Mouse (Mus musculus) midbrain, embryonic 10.5 days (tissue): ENCODE data around the gene Haus3. TPM values are rescaled to one million over a fixed set of nuclear protein-coding genes. Genes with fewer than 3 reads are reported as not detected.

Experiments used
- DNase-seq: peaks from one replicate; pipeline ENCODE4 v3.0.0-alpha.2; 2017; ENCODE audit warnings: low spot score
- H3K27ac ChIP-seq: fragments of 300-500 bp; sonication (generic); replicated peaks from 2 replicates; pipeline ENCODE4 v1.5.1; 2016; ENCODE audit warnings: mild to moderate bottlenecking
- H3K27me3 ChIP-seq: fragments of 300-500 bp; sonication (generic); 2 replicates; pipeline ENCODE4 v1.6.1; 2016; ENCODE audit warnings: low read depth, mild to moderate bottlenecking; ENCODE audit not compliant: poor library complexity, severe bottlenecking
- H3K36me3 ChIP-seq: fragments of 300-500 bp; sonication (generic); 2 replicates; pipeline ENCODE4 v1.6.1; 2016; ENCODE audit warnings: mild to moderate bottlenecking, moderate library complexity
- H3K4me1 ChIP-seq: fragments of 300-500 bp; sonication (generic); 2 replicates; pipeline ENCODE4 v1.6.1; 2016
- H3K4me3 ChIP-seq: fragments of 300-500 bp; sonication (generic); 2 replicates; pipeline ENCODE4 v1.5.1; 2016; ENCODE audit warnings: mild to moderate bottlenecking, moderate library complexity
- H3K9me3 ChIP-seq: fragments of 300-500 bp; sonication (generic); replicated peaks from 2 replicates; pipeline ENCODE4 v1.6.1; 2016; ENCODE audit warnings: mild to moderate bottlenecking
- WGBS: fragments of 180-500 bp; shearing (Covaris S2); methylation state at CpG from one replicate; pipeline ENCODE4 v1.1.7; 2016; 5-methylcytosine and 5-hydroxymethylcytosine counted together
- polyA plus RNA-seq: library from polyadenylated mRNA; unstranded; fragments of >200 nt; fragmentation: Nextera tagmentation; extraction: Ambion mirVana; gene quantifications from 2 replicates; pipeline ENCODE4 v1.2.1, GENCODE M21; 2016

Gene Haus3
- polyA plus RNA-seq, result 46.5 and 52.2 TPM in 2 replicates

GRCm38 (mm10) chr5:34168950-34169891 is at the start of gene Haus3, which contains the start of gene Poln:
TSS of gene Haus3 (minus strand) at chr5:34169527.
TSS of gene Poln (minus strand) at chr5:34169448.
- Histone ChIP-seq H3K4me3 (peak within 1 kb of the TSS; percentile 82), H3K36me3 (peaks cover 18% of the 10 kb centered on the region), H3K9me3 (no peaks in the 10 kb centered on the region), H3K4me1 (peaks cover 44% of the 10 kb centered on the region), H3K27me3 (no peaks in the 10 kb centered on the region), H3K27ac (peak within 1 kb of the TSS; percentile 94)
- peak; percentile 99 for DNase-seq
- under 1% methylated on average over 57 of the region's 57 CpGs for WGBS

DNA sequence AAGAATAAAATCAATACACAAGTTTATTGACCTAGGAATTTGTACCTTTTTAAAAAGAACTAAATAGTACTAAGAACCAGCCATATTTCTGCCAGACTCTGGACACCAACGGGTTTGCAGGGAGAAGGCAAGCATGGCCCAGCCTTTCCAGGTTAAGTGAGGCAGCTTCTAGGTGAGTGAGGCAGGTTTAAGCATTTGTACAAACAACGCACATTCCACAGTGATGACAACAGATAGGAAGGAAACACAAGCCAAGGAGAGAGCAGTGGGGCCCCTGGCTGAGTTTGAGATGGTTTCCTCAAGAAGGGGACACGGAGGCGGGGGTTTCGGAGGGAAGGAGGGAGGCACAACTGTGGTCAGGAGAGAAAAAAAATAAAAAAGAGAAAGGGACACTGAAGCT is 49.3 kb upstream of the Haus3 start:
- no peak overlapping the region for H3K27ac ChIP-seq
- H3K9me3 ChIP-seq, result no peaks in the 10 kb centered on the region
- H3K4me3 ChIP-seq, result no peak overlapping the region
- no peaks in the 10 kb centered on the region for H3K27me3 ChIP-seq
- DNase-seq, result no peak
- WGBS, result 80% methylated on average over 5 of the region's 5 CpGs
- H3K36me3 ChIP-seq, result no peaks in the 10 kb centered on the region
- no peaks in the 10 kb centered on the region for H3K4me1 ChIP-seq

GRCm38 (mm10) chr5:34217756-34218155 is 48.4 kb upstream of the Haus3 start:
- no peaks in the 10 kb centered on the region for H3K9me3 ChIP-seq
- no peaks in the 10 kb centered on the region for H3K27me3 ChIP-seq
- no peak for DNase-seq
- no peak overlapping the region for H3K4me3 ChIP-seq
- no peak overlapping the region for H3K27ac ChIP-seq
- H3K36me3 ChIP-seq, result no peaks in the 10 kb centered on the region
- H3K4me1 ChIP-seq, result no peaks in the 10 kb centered on the region
- WGBS, result 72% methylated on average over 9 of the region's 9 CpGs

DNA sequence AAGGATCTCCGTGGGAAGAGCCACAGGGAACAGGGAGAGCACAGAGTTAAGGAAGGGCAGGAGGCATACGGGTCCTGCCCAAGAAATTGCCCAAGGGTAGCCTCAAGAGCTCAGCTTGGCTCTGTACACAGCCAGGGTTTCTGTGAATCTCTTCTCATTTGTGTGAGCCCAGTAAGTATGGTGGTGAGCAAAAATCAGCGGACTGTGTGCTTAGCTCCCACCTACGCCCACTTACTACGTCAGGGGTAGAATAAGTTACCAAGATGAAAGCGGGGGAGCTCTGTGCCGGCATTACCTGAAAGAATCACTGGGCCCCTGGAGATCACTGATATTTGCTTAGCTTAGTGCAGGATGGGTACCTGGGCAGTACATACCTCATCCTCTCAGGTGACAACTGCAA is 46.7 kb upstream of the Haus3 start:
- WGBS, result 86% methylated on average over 7 of the region's 7 CpGs
- DNase-seq, result no peak

GRCm38 (mm10) chr5:34213659-34214058 is 44.3 kb upstream of the Haus3 start:
- Histone ChIP-seq H3K4me3 (no peak overlapping the region), H3K27ac (no peak overlapping the region), H3K36me3 (no peaks in the 10 kb centered on the region), H3K4me1 (no peaks in the 10 kb centered on the region), H3K27me3 (no peaks in the 10 kb centered on the region), H3K9me3 (no peaks in the 10 kb centered on the region)
- DNase-seq, result no peak
- 88% methylated on average over 8 of the region's 8 CpGs for WGBS

More for the DNA sequence above, 46.7 kb upstream of the Haus3 start:
- no peaks in the 10 kb centered on the region for H3K4me1 ChIP-seq
- no peaks in the 10 kb centered on the region for H3K9me3 ChIP-seq
- no peaks in the 10 kb centered on the region for H3K27me3 ChIP-seq
- H3K27ac ChIP-seq, result no peak overlapping the region
- no peak overlapping the region for H3K4me3 ChIP-seq
- H3K36me3 ChIP-seq, result no peaks in the 10 kb centered on the region

- Histone ChIP-seq H3K4me1 (0 out of 2 replicates have a peak, but pooled peaks cover 6% of the 10 kb centered on the region), H3K4me3 (no peak overlapping the region), H3K27me3 (no peaks in the 10 kb centered on the region), H3K36me3 (no peaks in the 10 kb centered on the region), H3K27ac (no peak overlapping the region), H3K9me3 (no peaks in the 10 kb centered on the region)
- WGBS, result 5% methylated on average over 1 of the region's 1 CpGs
- peak; percentile 76 for DNase-seq
Observed at GRCm38 (mm10) chr5:34210279-34210678, 41.0 kb upstream of the Haus3 start.

DNA sequence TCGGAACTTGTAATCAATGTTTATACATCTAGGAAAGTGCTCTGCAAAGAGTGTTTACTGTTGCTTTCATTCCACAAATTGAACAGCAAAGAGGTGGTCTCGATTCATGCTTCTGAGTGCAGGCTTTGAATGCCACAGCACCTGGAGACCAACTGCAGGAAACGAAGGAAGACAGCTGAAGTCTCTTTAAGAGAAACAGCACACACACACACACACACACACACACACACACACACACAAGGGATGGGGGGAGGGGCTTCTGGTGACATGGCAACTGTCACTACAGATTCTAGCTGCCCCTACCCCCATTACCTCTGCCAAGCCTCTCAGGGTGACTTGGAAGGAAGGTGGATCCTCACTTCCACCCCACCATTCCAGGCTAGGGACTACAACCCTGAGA is 38.2 kb upstream of the Haus3 start:
- no peaks in the 10 kb centered on the region for H3K9me3 ChIP-seq
- no peaks in the 10 kb centered on the region for H3K36me3 ChIP-seq
- no peak overlapping the region for H3K4me3 ChIP-seq
- no peaks in the 10 kb centered on the region for H3K27me3 ChIP-seq
- WGBS, result 67% methylated on average over 3 of the region's 3 CpGs
- H3K4me1 ChIP-seq, result 0 out of 2 replicates have a peak, but pooled peaks cover 6% of the 10 kb centered on the region
- no peak overlapping the region for H3K27ac ChIP-seq
- no peak for DNase-seq

DNA sequence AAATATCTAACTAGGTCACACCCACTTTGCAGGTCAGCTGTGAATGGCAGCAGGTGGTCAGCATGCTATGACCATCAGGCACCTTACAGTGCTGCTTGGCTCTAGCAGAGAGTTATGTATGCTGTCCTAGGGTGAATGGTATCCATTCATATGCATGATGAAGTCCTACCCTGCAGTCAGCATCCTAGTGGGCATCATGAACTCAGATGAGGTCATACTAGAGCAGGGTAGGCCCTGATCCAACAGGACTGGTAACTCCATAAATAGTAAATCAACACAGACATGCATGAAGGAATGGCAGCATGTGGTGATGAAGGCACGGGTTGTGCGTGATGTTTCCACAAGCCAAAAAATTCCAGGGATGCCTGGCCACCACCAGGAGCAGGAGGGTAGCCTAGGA is 36.5 kb upstream of the Haus3 start:
- WGBS, result 83% methylated on average over 2 of the region's 2 CpGs
- Histone ChIP-seq H3K27ac (no peak overlapping the region), H3K4me1 (0 out of 2 replicates have a peak, but pooled peaks cover 6% of the 10 kb centered on the region), H3K4me3 (no peak overlapping the region), H3K36me3 (no peaks in the 10 kb centered on the region), H3K27me3 (no peaks in the 10 kb centered on the region), H3K9me3 (no peaks in the 10 kb centered on the region)
- DNase-seq, result no peak

DNA sequence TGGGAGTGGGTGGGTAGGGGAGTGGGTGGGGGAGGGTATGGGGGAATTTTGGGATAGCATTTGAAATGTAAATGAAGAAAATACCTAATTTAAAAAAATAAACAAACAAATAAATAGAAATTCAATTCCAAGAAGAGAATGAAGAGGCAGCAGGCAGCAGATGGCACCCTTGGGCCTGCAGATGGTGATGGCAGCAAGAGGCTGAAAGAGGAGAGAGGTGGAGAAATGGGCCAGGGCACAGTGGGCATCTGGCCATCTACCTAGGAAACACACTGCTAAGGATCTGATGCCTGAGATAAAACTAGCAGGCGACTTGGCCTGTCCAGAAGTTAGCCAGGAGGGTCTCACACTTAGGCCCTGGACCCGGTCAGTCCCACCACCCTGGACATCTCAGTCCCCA is 35.6 kb upstream of the Haus3 start:
- Histone ChIP-seq H3K36me3 (no peaks in the 10 kb centered on the region), H3K27me3 (no peaks in the 10 kb centered on the region), H3K4me3 (no peak overlapping the region), H3K27ac (no peak overlapping the region), H3K4me1 (0 out of 2 replicates have a peak, but pooled peaks cover 6% of the 10 kb centered on the region), H3K9me3 (no peaks in the 10 kb centered on the region)
- no peak for DNase-seq
- WGBS, result 90% methylated on average over 2 of the region's 2 CpGs

- DNase-seq, result no peak
- no peaks in the 10 kb centered on the region for H3K27me3 ChIP-seq
- H3K27ac ChIP-seq, result no peak overlapping the region
- WGBS, result 88% methylated on average over 4 of the region's 4 CpGs
- no peaks in the 10 kb centered on the region for H3K9me3 ChIP-seq
- no peaks in the 10 kb centered on the region for H3K36me3 ChIP-seq
- H3K4me1 ChIP-seq, result no peaks in the 10 kb centered on the region
- H3K4me3 ChIP-seq, result no peak overlapping the region
Observed at GRCm38 (mm10) chr5:34202006-34202405, 32.7 kb upstream of the Haus3 start.

GRCm38 (mm10) chr5:34201396-34201795 is 32.1 kb upstream of the Haus3 start:
- no peak for DNase-seq
- no peaks in the 10 kb centered on the region for H3K9me3 ChIP-seq
- no peaks in the 10 kb centered on the region for H3K4me1 ChIP-seq
- H3K36me3 ChIP-seq, result no peaks in the 10 kb centered on the region
- no peak overlapping the region for H3K27ac ChIP-seq
- no peaks in the 10 kb centered on the region for H3K27me3 ChIP-seq
- no peak overlapping the region for H3K4me3 ChIP-seq
- WGBS, result 83% methylated on average over 2 of the region's 2 CpGs

DNA sequence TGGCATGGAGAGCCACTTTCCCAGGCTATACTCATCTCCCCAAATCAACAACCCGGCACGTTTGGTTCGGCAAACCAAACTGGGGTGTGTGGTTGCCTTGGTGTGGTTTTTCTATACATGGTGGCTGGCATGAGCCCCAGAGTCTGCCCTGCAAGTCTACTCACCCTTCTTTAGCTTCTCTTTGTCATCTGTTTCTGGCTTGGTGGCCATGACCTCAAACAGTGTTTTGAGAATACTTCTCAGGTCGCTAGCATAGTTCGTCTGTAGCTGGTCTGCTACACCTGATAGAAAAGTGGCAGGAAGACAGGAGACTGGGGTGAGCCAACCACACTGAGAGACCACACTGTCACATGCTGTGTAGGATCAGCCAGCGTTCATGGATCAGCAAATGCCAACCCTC is 29.3 kb upstream of the Haus3 start:
- no peak overlapping the region for H3K27ac ChIP-seq
- no peaks in the 10 kb centered on the region for H3K27me3 ChIP-seq
- WGBS, result 89% methylated on average over 6 of the region's 6 CpGs
- no peak overlapping the region for H3K4me3 ChIP-seq
- H3K9me3 ChIP-seq, result no peaks in the 10 kb centered on the region
- H3K4me1 ChIP-seq, result no peaks in the 10 kb centered on the region
- no peak for DNase-seq
- H3K36me3 ChIP-seq, result no peaks in the 10 kb centered on the region

DNA sequence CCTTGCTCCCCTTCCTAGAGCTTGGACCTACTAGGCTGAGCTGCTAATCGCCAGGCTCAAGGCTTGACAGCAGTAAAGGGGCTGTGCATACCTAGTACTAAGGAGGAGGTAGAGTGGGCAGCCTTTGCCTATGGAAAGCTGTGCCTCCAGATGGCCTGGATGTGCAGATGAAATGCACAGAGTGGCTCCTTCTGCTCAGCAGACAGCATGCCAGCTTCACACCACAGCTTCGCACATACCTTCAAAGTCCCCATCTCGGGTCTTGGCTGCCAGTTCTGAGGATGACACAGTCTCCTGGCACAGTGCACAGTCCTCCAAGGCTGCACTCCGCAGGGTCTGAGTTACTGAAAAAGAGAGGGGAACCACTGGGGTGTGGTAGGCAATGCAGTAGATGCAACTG is 27.9 kb upstream of the Haus3 start:
- no peak overlapping the region for H3K27ac ChIP-seq
- no peaks in the 10 kb centered on the region for H3K4me1 ChIP-seq
- no peaks in the 10 kb centered on the region for H3K36me3 ChIP-seq
- WGBS, result 89% methylated on average over 4 of the region's 4 CpGs
- no peak for DNase-seq
- H3K9me3 ChIP-seq, result no peaks in the 10 kb centered on the region
- no peaks in the 10 kb centered on the region for H3K27me3 ChIP-seq
- H3K4me3 ChIP-seq, result no peak overlapping the region
